Mouse (Mus musculus) adrenal gland, adult 8-10 months (tissue): Measurements from ENCODE around the gene 2310079G19Rik. TPM values are rescaled to one million over a fixed set of nuclear protein-coding genes. Genes with fewer than 3 reads are reported as not detected.

ENCODE experiments used
- DNase-seq: peaks from one replicate; pipeline ENCODE4 v3.0.0; 2022
- total RNA-seq, 4 experiments: library from RNA; stranded (reverse); gene quantifications; 2 replicates each; pipeline ENCODE4 v1.2.4; 2022

The 2310079G19Rik gene
- not detected for total RNA-seq

DNA sequence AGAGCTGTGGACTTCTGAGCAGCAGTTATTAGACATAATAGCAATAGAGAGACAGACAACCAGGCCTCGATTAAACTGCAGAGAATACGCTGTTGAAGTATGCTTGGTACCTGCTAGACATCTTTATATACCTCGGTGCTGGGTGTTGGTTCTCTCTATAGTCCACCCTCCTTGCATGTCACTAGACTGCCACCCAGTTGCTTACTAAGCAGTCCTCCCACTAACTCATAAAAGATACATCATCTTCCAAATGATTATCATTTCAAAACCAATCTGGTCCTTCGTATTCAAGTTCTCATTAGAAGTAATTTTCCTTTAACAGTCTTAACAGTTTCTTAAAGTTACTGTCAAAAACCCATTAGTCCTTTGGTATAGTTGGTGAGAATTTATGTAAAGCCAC is at the start of gene 2310079G19Rik:
TSS of gene 2310079G19Rik (minus strand) at position 101 of the 400 bp plus-strand sequence.
- DNase-seq, result no peak

DNA sequence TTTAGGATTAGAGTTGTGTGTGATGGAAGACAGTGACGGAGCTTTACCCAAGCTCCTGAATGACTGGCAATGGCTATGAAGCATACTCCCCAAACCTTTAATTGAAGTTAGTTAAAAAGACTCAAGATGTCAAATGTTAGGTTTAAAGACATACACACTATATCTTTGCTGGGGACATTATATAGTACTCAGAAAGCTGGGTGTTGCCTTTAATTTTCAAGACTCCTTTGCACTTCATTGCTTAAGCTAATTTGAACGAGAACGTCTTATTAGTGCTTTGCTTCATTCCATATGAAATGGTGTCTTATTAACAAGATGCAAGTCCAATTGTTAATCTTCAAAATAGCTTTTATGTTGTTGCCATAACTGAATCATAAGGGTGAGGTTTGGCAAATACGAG is 44.1 kb upstream of the 2310079G19Rik start, which contains the start of gene Krtap27-1:
TSS of gene Krtap27-1 (minus strand) at position 101 of the 400 bp plus-strand sequence.
- DNase-seq, result no peak

DNA sequence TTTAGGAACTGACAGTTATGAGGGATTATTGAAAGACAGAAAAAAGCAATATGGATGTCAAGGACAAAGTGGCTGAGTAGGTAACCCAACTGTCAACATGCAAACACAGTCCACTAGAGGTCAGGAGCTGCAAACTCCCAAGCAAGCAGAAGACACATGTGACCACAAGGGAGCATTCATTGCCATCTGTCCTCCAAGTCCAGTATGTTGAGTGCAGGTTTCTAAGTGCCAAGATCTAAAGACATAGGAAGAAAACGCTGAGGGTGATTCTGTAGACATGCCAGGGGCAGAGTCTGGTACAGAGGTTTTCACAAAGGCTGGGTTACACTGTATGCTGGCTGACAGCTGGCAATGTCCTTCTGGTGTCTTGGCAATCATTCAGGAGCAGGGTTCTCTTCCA is 30.0 kb upstream of the 2310079G19Rik start:
- DNase-seq, result no peak

DNA sequence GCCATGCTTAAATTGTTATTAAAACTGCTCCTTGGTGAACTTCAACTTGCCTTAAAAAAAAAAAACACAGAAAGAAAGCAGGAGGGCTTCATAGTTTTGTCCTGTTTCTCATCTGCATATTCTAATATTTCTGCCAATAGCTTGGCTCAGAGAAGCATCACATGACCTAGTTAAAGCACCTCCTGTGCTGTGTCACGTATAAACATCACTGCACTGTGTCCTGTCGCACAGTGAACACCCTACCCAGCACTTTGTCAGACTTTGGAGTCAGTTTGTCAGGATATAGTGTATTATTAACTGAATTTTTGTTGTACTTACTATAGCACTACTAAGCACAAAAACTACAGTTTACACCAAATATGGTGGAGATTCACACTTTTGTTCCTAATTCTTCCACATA is 24.5 kb upstream of the 2310079G19Rik start:
- no peak for DNase-seq

DNA sequence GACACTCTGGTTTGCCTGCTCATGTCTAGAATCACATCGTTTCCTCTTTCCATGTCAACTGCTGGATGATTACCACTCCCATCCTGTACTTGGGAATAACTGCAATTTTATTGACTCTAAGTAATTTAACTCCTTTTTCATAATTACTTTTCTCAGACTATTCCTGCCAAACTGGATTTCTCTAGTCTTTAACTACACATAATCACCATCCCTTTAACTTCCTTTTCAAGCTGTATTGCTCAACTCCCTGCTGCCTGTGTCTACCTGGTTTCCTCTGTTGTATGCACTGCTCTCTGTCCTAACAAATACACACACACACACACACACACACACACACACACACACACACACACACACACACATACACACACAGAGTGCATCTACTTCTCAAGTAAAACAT is 23.6 kb upstream of the 2310079G19Rik start:
- DNase-seq, result no peak

DNA sequence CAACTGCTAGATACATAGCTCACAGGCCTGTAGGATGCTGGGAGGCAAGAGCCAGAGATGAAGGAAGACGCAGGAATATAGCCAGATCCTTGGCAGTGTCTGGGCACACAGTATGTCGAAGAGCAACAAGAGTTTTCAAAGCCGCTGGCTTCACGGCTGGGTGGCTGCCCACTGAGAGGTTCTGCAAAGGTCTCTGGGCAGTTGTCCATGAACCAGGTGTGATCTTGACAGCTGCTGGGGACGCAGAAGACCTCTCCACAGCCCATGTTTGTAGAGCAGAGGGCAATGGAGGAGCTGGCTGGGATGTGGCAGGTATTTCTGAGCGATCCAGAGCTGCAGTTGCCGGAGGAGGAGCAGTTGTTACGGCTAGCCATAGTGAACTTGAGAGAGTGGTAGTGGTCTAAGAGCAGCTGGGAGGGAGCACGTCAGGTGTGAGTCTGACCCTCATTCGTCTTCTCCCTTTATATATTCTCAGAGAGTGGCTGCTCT is 19.9 kb upstream of the 2310079G19Rik start, which contains the start of gene Krtap26-1:
TSS of gene Krtap26-1 (minus strand) at position 439 of the 489 bp plus-strand sequence.
- no peak for DNase-seq

DNA sequence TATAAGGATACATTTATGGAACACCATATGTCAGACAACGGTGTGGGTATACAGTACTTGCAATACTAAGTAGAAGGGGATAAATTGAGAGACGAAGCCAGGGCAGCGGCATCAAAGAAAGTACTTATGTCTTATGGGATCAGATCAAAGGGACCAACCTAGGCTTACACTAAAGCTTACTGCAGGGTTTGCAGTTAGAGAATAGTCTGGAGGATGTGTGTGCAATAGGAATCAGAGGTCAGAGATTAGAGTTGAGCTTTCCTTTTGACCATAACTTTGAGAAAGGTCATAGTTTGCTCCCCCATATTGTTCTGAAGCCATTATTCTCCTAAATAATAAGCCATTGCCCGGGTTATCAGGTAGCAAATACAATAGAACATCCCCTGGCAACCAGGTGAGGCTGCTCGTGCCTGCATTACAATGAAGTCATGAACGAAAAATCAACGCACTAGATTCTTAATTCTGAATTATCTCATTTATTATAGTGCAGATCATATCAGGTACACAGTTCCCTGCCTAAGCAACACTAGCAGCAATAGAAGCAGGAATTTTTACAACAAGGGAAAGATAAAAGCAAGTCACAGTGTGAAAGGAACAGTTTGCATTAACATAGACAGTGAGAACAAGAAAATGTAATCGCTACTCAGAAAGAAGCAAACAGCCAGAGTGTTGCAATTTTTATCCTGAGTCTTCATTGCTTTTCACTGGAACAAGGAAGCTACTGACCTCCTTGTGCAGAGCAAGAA is 19.1 kb upstream of the 2310079G19Rik start:
- DNase-seq, result no peak

DNA sequence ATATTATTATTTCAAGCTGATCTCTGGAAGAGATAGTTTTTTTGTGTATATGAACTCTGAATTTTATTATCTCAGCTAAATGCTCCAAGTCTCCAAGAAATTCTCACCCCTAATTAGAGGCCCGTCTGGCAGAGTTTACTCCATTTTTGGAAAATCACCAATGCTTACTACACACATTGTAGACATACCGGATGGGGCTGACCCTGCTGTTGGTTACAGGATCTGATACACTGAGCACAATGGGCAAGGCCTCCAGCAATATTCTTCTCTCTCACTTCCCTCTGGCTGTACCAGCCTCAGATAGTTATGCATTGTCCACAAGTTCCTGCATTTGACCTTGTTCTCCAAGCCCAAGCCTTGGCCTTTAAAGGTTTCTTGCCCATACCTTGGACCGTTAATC is 12.6 kb upstream of the 2310079G19Rik start:
- no peak for DNase-seq

DNA sequence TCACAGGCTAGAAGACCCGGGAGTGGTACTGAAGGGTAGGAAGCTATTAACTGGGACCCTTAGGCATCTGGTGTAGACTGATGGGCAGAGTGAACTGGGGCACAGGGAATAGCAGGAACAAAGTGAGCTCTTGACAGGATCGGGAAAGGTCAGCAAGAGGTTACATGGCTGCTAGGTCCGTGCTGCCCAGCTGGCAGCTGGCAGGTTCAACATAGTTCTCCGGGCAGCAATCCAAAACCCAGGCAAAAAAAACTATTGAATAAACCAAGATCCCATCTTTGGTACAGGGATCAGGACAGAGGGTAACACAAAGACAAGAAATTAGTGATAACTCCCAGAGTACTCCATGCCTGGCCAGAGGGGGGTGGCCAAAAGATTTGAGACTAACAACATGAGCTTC is 7.7 kb upstream of the 2310079G19Rik start:
- DNase-seq, result no peak

DNA sequence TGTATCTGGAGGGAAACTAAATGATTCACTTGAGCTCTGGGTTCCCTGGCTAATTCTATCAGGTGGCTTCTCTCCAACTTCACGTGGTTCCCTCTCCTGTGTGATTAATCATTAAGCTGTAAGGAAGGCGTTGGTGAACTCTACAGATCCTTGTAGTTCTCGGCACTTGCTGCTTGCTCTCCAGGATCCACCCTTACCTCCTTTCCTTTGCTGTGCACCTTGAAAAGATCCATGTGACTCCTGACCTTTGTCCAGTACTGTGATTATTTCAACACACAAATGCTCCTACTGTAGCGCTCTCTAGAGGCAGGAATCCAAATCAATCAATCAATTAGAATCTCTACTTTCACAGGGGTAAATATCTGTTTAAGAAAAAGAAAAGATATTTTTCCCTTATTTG is 4.0 kb upstream of the 2310079G19Rik start:
- DNase-seq, result no peak

DNA sequence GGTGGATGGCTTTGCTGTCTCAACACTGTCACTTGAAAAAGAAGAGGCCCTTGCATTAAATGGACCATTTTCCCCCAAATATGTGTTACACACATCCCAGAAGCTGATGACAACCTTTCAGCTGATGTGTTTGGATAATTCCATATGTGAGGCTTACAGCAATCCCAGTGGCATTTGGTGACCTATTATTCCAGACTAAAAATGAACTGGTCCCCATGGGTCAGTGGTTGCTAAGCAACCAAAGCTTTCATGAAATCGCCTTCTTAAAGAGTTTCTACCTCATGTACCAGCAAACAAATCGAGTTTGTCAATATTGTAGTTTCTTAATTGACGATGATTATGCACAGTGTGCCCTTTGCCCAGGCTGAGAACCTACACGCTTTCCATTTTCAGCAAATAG is 14.8 kb downstream of the 2310079G19Rik start:
- no peak for DNase-seq

DNA sequence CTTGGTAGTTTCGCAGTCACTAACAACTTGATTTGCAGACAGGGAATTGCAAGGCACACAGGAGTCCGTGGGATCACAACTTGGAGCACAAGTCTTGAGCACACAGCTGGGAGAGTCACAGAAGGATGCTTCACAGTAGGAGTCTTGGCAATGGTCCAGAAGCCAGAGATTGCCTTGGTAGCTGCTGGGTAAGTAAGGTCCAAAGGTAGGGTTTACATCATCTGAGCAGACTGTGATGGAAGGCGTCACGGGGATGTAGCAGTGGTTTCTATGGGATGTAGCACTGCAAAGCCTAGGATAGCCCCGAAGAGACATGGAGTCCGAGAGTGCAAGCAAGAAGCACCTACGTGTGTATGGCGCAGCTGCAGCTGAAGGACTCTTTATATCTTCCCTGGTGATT is 15.5 kb downstream of the 2310079G19Rik start, which contains the start of gene Krtap24-1:
TSS of gene Krtap24-1 (minus strand) at position 358 of the 400 bp plus-strand sequence.
- no peak for DNase-seq

DNA sequence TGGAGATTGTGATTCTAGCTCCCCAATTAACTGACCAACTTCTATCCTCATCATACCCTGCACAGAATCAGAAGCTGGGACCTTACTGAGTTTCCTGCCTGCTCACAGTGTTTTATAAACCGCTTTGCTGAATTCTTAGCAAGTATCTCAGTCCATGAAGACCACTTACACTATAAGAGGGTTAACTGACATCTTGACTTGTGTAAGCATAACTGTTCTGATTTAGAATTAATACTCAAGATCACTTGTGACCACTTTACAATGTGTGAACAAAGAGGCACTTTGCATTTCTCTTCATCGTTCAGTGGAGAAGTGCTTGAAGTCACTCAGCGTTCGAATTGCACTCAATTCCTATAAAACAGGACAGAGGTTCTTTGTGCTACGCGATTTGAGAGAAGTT is 22.9 kb downstream of the 2310079G19Rik start:
- DNase-seq, result no peak

DNA sequence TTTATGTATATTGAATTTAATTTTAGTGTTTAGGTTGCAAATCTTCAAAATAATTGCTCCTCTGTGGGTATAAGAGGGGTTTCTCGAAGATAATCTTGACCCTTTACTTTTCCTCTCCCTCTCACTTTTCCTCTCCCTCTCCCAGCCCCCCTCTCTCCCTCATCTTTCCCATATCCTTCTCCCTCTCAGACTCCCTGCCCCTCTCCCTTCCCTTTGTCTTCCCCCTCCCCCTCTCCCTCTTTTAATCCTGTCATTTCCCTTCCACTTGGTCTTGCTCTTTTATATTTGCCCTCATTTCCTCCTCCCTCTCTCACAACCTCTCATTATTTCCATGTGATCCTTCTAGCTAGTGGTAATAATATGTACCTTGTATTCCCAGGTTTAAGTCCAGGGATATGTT is 25.0 kb downstream of the 2310079G19Rik start:
- no peak for DNase-seq

DNA sequence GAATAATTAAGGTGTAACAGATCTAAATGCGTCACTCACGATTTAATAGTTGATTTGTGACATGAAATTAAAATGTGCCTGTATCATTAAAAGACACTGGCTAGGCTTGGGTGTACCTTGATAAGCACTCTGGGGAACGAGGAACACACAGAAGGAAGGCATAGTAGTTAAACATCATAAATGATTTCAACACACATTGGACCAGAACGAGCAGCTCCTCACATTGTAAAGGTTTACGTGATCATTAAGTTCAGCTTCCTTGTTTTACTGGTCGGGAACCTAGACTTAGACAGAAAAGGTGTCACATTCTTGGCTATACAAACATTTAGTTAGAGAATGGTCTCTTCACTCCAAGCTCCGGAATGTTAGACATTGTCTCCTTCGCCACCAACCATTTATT is 27.2 kb downstream of the 2310079G19Rik start:
- no peak for DNase-seq

DNA sequence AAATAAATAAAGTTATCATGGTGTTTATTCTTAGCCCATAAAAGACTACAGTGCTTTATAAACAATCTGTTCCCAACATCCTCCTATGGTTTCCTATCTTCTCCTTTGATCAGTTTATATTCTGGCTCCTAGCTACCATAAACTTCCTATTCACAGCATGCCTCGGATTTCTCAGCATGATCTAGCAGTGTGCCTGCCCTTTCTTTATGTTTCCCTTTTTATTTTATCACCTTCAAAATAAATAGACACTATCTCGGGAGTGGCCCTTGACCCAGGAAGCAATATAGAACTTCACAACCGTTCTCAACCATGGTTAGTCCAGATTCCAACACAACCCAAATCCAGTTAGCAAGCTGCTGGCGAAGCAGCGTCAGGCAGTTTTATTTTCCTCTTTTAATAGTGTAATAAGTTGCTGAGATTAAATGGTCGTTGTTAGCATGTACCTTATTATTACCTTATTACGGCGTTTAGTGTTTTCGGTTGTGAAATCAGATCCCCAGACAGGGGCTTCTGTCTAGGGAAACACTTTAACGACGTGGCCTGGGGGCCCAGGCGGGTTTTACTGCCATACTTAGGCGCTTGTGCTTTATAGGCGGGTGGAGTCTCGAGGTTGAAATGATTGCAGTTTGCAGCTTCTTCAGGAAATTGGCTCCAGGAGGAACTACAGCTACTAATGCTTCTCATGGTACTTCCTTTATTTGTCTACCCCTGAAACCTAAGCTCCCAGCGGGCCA is 27.8 kb downstream of the 2310079G19Rik start:
- no peak for DNase-seq

DNA sequence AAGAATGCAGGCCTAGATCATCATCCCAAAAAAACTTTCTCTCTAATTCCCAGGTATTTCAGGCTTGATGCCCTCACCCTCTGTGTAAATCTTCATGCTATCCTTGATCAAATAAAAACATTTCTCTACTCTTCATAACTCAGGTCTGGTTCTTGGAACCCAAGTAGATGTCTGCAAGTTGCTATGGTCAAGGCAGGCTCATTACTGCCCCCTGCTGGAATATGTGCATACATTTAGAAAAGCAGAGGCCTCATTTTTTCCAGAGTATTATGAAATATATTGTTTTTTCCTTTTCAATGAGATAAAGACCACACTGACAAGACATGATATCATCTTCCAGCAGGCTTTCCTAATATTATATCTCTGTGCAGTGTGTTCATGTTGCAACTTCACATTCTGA is 34.7 kb downstream of the 2310079G19Rik start:
- DNase-seq, result no peak

DNA sequence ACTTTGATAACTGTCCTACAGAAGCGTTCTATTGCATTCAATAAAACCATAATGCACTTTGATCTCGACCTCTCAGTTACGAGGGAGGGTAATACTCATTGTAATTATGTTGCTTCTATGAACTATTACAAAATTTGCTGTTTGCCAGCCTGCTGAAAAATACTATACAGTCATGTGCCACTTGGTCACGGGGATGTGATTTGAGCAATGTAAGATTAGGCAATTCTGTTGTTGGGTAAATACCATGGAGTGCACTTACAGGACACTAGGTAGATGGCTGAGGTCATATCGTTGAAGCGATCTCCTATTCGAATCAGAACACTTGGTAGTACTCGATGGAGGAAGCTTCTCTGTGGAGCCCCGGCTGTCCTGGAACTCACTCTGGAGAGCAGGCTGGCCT is 44.1 kb downstream of the 2310079G19Rik start:
- no peak for DNase-seq

Other genes starting within 250 kb of the 2310079G19Rik start
- not detected for gene Cldn17, start 120.7 kb downstream of the 2310079G19Rik start, total RNA-seq
- gene Cldn8, start 64.5 kb downstream of the 2310079G19Rik start, total RNA-seq, result not detected
- not detected for gene Krtap24-1, start 15.4 kb downstream of the 2310079G19Rik start, total RNA-seq
- gene Krtap26-1, start 20.1 kb upstream of the 2310079G19Rik start, total RNA-seq, result not detected
- gene Krtap27-1, start 44.0 kb upstream of the 2310079G19Rik start, total RNA-seq, result not detected
- gene 2310061N02Rik, start 80.3 kb upstream of the 2310079G19Rik start, total RNA-seq, result not detected
- gene Krtap13-1, start 101.2 kb upstream of the 2310079G19Rik start, total RNA-seq, result not detected
- not detected for gene Krtap13, start 124.0 kb upstream of the 2310079G19Rik start, total RNA-seq
- gene 2310034C09Rik, start 131.2 kb upstream of the 2310079G19Rik start, total RNA-seq, result not detected
- gene 2310057N15Rik, start 146.5 kb upstream of the 2310079G19Rik start, total RNA-seq, result not detected
- not detected for gene Gm5965, start 150.2 kb upstream of the 2310079G19Rik start, total RNA-seq
- not detected for gene Gm20741, start 184.6 kb upstream of the 2310079G19Rik start, total RNA-seq
- not detected for gene Krtap15, start 192.5 kb upstream of the 2310079G19Rik start, total RNA-seq
- gene Krtap14, start 198.5 kb upstream of the 2310079G19Rik start, total RNA-seq, result not detected
- gene Krtap19-1, start 241.7 kb upstream of the 2310079G19Rik start, total RNA-seq, result not detected
- not detected for gene Krtap19-2, start 246.6 kb upstream of the 2310079G19Rik start, total RNA-seq